Mouse (Mus musculus) MEL (cell line): ENCODE results near the gene Stag2. TPM values are rescaled to one million over a fixed set of nuclear protein-coding genes. Genes with fewer than 3 reads are reported as not detected.

Experiments
- DNase-seq: peaks from one replicate; pipeline ENCODE4 v3.0.0; 2011; ENCODE audit warnings: low read depth, low spot score
- H3K27ac ChIP-seq: 2 replicates; pipeline ENCODE4 v1.5.1; 2012; ENCODE audit warnings: low read depth, mild to moderate bottlenecking, control low read depth, low read length, moderate library complexity; ENCODE audit not compliant: control insufficient read depth
- H3K27me3 ChIP-seq, 2 experiments: fragments of 150-350 bp in 1 of 2; sonication (generic) in 1 of 2; 2 replicates each; pipeline ENCODE4 v1.6.1; 2012; ENCODE audit warnings: low read length in 2 of 2, mild to moderate bottlenecking in 2 of 2, improper control_type of control experiment in 1 of 2, moderate library complexity in 1 of 2; ENCODE audit not compliant: insufficient read depth in 2 of 2, control insufficient read depth in 1 of 2
- H3K36me3 ChIP-seq, 2 experiments: 2 replicates each; pipeline ENCODE4 v1.6.1; 2012 to 2014; ENCODE audit warnings: low read length in 2 of 2, improper control_type of control experiment in 1 of 2, inconsistent platforms in 1 of 2, mild to moderate bottlenecking in 1 of 2; ENCODE audit not compliant: insufficient read depth in 2 of 2, control insufficient read depth in 1 of 2
- H3K4me1 ChIP-seq, 2 experiments: fragments of 150-350 bp in 1 of 2; sonication (generic) in 1 of 2; 2 replicates each; pipeline ENCODE4 v1.6.1; 2012; ENCODE audit warnings: low read length in 2 of 2, improper control_type of control experiment in 1 of 2, mild to moderate bottlenecking in 1 of 2; ENCODE audit not compliant: insufficient read depth in 2 of 2, control insufficient read depth in 1 of 2
- H3K4me3 ChIP-seq, 2 experiments: fragments of 150-350 bp in 1 of 2; sonication (generic) in 1 of 2; 2 replicates each; pipeline ENCODE4 v1.5.1; 2012; ENCODE audit warnings: low read depth in 2 of 2, low read length in 2 of 2, mild to moderate bottlenecking in 2 of 2, moderate library complexity in 2 of 2, control low read depth in 1 of 2, improper control_type of control experiment in 1 of 2; ENCODE audit not compliant: control insufficient read depth in 1 of 2, insufficient read depth in 1 of 2
- H3K79me2 ChIP-seq: 2 replicates; pipeline ENCODE4 v1.6.1; 2012; ENCODE audit warnings: mild to moderate bottlenecking, low read length, moderate library complexity; ENCODE audit not compliant: control insufficient read depth, poor library complexity, insufficient read depth
- H3K9ac ChIP-seq: 2 replicates; pipeline ENCODE4 v1.6.1; 2012; ENCODE audit warnings: low read depth, mild to moderate bottlenecking, control low read depth, low read length, moderate library complexity; ENCODE audit not compliant: control insufficient read depth, poor library complexity, severe bottlenecking
- H3K9me3 ChIP-seq: fragments of 150-350 bp; sonication (generic); replicated peaks from 2 replicates; pipeline ENCODE4 v1.6.1; 2012; ENCODE audit warnings: mild to moderate bottlenecking, low read length, improper control_type of control experiment, moderate library complexity; ENCODE audit not compliant: insufficient read depth
- CHD1 ChIP-seq: IDR thresholded peaks from 2 replicates; pipeline ENCODE4 v1.6.1; 2012; ENCODE audit warnings: low read depth, mild to moderate bottlenecking, inconsistent platforms, low read length, improper control_type of control experiment
- CHD2 ChIP-seq: IDR thresholded peaks from 2 replicates; pipeline ENCODE4 v1.6.1; 2011; ENCODE audit warnings: low read length, improper control_type of control experiment
- E2F4 ChIP-seq: IDR thresholded peaks from 2 replicates; pipeline ENCODE4 v1.6.1; 2011; ENCODE audit warnings: low read depth, low read length, improper control_type of control experiment, borderline replicate concordance
- EP300 ChIP-seq, 2 experiments: IDR thresholded peaks; 2 replicates each; pipeline ENCODE4 v1.6.1; 2011; ENCODE audit warnings: improper control_type of control experiment in 2 of 2, low read length in 2 of 2, low read depth in 1 of 2, mild to moderate bottlenecking in 1 of 2
- ETS1 ChIP-seq: IDR thresholded peaks from 2 replicates; pipeline ENCODE4 v1.6.1; 2012; ENCODE audit warnings: low read depth, mild to moderate bottlenecking, inconsistent platforms, low read length, improper control_type of control experiment, moderate library complexity
- GABPA ChIP-seq: IDR thresholded peaks from 2 replicates; pipeline ENCODE4 v1.6.1; 2012; ENCODE audit warnings: low read depth, mild to moderate bottlenecking, inconsistent platforms, low read length, improper control_type of control experiment, moderate library complexity
- GATA1 ChIP-seq: IDR thresholded peaks from 2 replicates; pipeline ENCODE4 v1.6.1; 2011; ENCODE audit warnings: low read depth, low read length, improper control_type of control experiment
- HCFC1 ChIP-seq: IDR thresholded peaks from 2 replicates; pipeline ENCODE4 v1.6.1; 2012; ENCODE audit warnings: low read depth, mild to moderate bottlenecking, inconsistent platforms, low read length, improper control_type of control experiment, moderate library complexity
- JUND ChIP-seq: IDR thresholded peaks from 2 replicates; pipeline ENCODE4 v1.6.1; 2011; ENCODE audit warnings: low read depth, mild to moderate bottlenecking, improper control_type of control experiment, low read length
- MEF2A ChIP-seq: IDR thresholded peaks from 2 replicates; pipeline ENCODE4 v1.6.1; 2014; ENCODE audit warnings: low read depth, mild to moderate bottlenecking, inconsistent platforms, low read length, improper control_type of control experiment; ENCODE audit not compliant: poor library complexity, insufficient replicate concordance, severe bottlenecking; ENCODE audit errors: extremely low read depth
- MXI1 ChIP-seq: IDR thresholded peaks from 2 replicates; pipeline ENCODE4 v1.6.1; 2011; ENCODE audit warnings: mild to moderate bottlenecking, low read depth, low read length, improper control_type of control experiment
- MYC ChIP-seq: IDR thresholded peaks from 2 replicates; pipeline ENCODE4 v1.6.1; 2011; ENCODE audit warnings: low read depth, mild to moderate bottlenecking, low read length, improper control_type of control experiment, moderate library complexity
- NELFE ChIP-seq: IDR thresholded peaks from 2 replicates; pipeline ENCODE4 v1.6.1; 2011; ENCODE audit warnings: low read depth, low read length, improper control_type of control experiment
- POLR2AphosphoS2 ChIP-seq: IDR thresholded peaks from 2 replicates; pipeline ENCODE4 v1.6.1; 2011; ENCODE audit warnings: low read length, improper control_type of control experiment
- POLR2AphosphoS5 ChIP-seq: IDR thresholded peaks from 2 replicates; pipeline ENCODE4 v1.6.1; 2012; ENCODE audit warnings: low read depth, borderline replicate concordance, mild to moderate bottlenecking, inconsistent platforms, low read length, moderate library complexity, mixed read lengths
- RCOR1 ChIP-seq: IDR thresholded peaks from 2 replicates; pipeline ENCODE4 v1.6.1; 2012; ENCODE audit warnings: low read depth, mild to moderate bottlenecking, inconsistent platforms, low read length, improper control_type of control experiment
- SIN3A ChIP-seq: IDR thresholded peaks from 2 replicates; pipeline ENCODE4 v1.6.1; 2012; ENCODE audit warnings: low read length, improper control_type of control experiment, inconsistent platforms
- TAL1 ChIP-seq: IDR thresholded peaks from 2 replicates; pipeline ENCODE4 v1.6.1; 2012; ENCODE audit warnings: mild to moderate bottlenecking, inconsistent platforms, low read length, moderate library complexity, mixed read lengths
- TBP ChIP-seq: IDR thresholded peaks from 2 replicates; pipeline ENCODE4 v1.8.0; 2011; ENCODE audit warnings: low read depth, low read length, improper control_type of control experiment
- TCF12 ChIP-seq: IDR thresholded peaks from 2 replicates; pipeline ENCODE4 v1.6.1; 2014; ENCODE audit warnings: low read depth, mild to moderate bottlenecking, inconsistent platforms, low read length, improper control_type of control experiment, moderate library complexity
- UBTF ChIP-seq: IDR thresholded peaks from 2 replicates; pipeline ENCODE4 v1.6.1; 2012; ENCODE audit warnings: low read depth, mild to moderate bottlenecking, inconsistent platforms, low read length, improper control_type of control experiment, moderate library complexity, borderline replicate concordance; ENCODE audit not compliant: insufficient read depth
- USF1 ChIP-seq: IDR thresholded peaks from 2 replicates; pipeline ENCODE4 v1.6.1; 2014; ENCODE audit warnings: low read depth, mild to moderate bottlenecking, inconsistent platforms, low read length, improper control_type of control experiment, moderate library complexity
- USF2 ChIP-seq, 2 experiments: IDR thresholded peaks; 2 replicates each; pipeline ENCODE4 v1.6.1; 2011 to 2012; ENCODE audit warnings: improper control_type of control experiment in 2 of 2, low read length in 2 of 2, borderline replicate concordance in 1 of 2, inconsistent platforms in 1 of 2, low read depth in 1 of 2, mild to moderate bottlenecking in 1 of 2; ENCODE audit not compliant: insufficient read depth in 1 of 2
- ZKSCAN1 ChIP-seq: IDR thresholded peaks from 2 replicates; pipeline ENCODE4 v1.6.1; 2012; ENCODE audit warnings: low read depth, mild to moderate bottlenecking, inconsistent platforms, low read length, improper control_type of control experiment, moderate library complexity
- ZNF384 ChIP-seq: IDR thresholded peaks from 2 replicates; pipeline ENCODE4 v1.6.1; 2012; ENCODE audit warnings: low read depth, mild to moderate bottlenecking, inconsistent platforms, low read length, improper control_type of control experiment
- polyA plus RNA-seq, 2 experiments: library from polyadenylated mRNA; stranded (reverse) in 1 of 2; unstranded in 1 of 2; fragments of >175 nt in 1 of 2; fragments of >200 nt in 1 of 2; gene quantifications; 2 replicates each; pipeline versions ENCODE4 v1.2.1 to v1.2.4; 2012; ENCODE audit warnings: low replicate concordance in 2 of 2, low read depth in 1 of 2; ENCODE audit not compliant: insufficient read length in 2 of 2, insufficient read depth in 1 of 2, missing spikeins in 1 of 2
- total RNA-seq: library from RNA; depleted of rRNA; stranded (reverse); fragments of 300-350 nt; gene quantifications from 2 replicates; pipeline ENCODE4 v1.2.3, GENCODE M21; 2012

Stag2 gene
- total and polyA plus RNA-seq, 3 experiments = 18.0 to 22.9 TPM; not detected in 1

DNA sequence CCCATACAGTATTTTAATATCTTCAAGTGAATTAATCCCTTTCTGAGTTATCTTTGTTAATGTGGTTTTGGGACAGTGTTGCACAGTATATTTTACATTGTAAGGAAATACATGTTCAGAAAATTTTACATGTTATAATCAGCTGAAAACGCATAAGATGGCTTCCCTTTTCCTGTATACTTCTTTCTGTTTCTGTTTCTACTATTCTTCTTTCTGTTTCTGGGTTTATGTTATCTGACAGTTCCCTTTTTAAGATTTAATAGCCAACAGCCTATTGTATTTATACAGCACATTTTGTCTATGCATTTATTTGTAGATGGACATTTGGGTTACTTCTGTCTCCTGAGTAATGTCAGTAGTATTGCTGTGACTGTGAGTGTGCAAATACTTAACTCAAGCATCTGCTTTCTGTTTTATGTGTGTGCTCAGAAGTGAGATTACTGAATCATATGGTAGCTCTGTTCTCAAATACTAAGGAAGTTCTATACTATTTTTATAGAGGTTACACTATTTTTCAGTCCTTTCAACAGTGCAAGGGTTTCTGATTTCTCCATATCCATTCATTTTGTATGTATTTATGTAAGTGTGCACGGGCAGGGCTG is 39.8 kb downstream of the Stag2 start:
- TF ChIP-seq UBTF (no peak), ZNF384 (no peak), MXI1 (no peak), GABPA (no peak), TAL1 (no peak)
- Histone ChIP-seq H3K9me3 (no peaks in the 10 kb centered on the region), H3K27me3 (no peaks in the 10 kb centered on the region), H3K27ac (no peak overlapping the region), H3K36me3 (peaks cover 0 to 2% of the 10 kb centered on the region in 2 experiments; a peak in 1 of 4 replicates), H3K4me3 (no peak overlapping the region), H3K4me1 (no peaks in the 10 kb centered on the region), H3K79me2 (peaks cover 5% of the 10 kb centered on the region), H3K9ac (no peak overlapping the region)
- no peak for DNase-seq

DNA sequence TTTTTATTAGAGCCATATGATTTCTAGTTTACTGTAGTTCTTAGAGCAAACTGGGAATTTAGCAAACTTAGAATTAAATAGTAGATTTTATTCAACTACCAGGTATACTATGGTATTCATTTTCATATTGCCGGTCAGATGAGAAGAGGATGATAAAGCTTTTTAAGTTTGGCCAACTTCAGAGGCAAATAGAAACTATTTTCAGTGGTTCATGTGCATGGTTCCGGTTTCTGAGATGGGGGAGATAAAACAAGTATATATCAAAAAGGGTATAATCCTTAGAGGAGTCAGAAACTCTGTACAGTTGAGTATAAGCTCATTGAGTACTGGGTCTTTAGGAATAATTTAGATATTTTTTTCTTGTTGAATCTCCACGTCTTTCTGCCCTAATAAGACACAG is 45.5 kb downstream of the Stag2 start:
- Histone ChIP-seq H3K4me3 (no peak overlapping the region), H3K27me3 (no peaks in the 10 kb centered on the region), H3K9ac (no peak overlapping the region), H3K9me3 (no peaks in the 10 kb centered on the region), H3K36me3 (peaks cover 0 to 12% of the 10 kb centered on the region in 2 experiments; a peak in 3 of 4 replicates), H3K27ac (no peak overlapping the region), H3K4me1 (peaks cover 0 to 3% of the 10 kb centered on the region in 2 experiments; a peak in 2 of 4 replicates), H3K79me2 (peaks cover 26% of the 10 kb centered on the region)
- DNase-seq = peak; percentile 39
- no peak for TF ChIP-seq POLR2AphosphoS2
- TF ChIP-seq POLR2AphosphoS5 = no peak
- peak; percentile 74 for TF ChIP-seq GATA1

DNA sequence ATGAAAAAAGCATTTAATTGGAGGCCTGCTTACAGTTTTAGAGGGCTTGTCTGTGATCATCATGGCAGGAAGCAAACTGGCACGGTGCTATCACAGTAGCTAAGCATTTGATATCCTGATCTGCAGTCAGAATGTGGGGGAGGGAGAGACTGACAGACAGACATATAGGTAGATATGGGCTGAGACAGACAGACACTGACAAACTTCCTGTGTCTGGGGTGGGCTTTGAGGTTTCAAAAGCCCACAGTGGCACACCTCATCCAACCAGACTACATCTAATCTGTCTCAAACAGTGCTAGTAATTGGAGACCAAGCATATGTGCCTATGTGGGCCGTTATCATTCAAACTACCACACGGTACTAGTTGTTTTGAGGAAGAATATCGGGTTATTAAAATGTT is 53.4 kb downstream of the Stag2 start:
- peak; percentile 68 for DNase-seq
- H3K9me3 ChIP-seq = no peaks in the 10 kb centered on the region
- H3K9ac ChIP-seq = no peak overlapping the region
- H3K79me2 ChIP-seq = peaks cover 22% of the 10 kb centered on the region
- H3K4me3 ChIP-seq = no peak overlapping the region
- peaks cover 10 to 34% of the 10 kb centered on the region in 2 experiments for H3K36me3 ChIP-seq
- peaks cover 5% of the 10 kb centered on the region in 2 experiments; a peak in 2 of 4 replicates for H3K4me1 ChIP-seq
- H3K27me3 ChIP-seq = no peaks in the 10 kb centered on the region
- no peak overlapping the region for H3K27ac ChIP-seq
- no peak for TF ChIP-seq JUND
- no peak for TF ChIP-seq TBP
- TF ChIP-seq EP300 (IDR thresholded peaks at IDR 0.05; ENCODE audit: low read depth in 1 of 2, low read length in 2 of 2) = peak; percentile 70 to 75
- TF ChIP-seq TAL1 = peak; percentile 45
- TF ChIP-seq RCOR1 = peak; percentile 59
- TF ChIP-seq CHD2 = no peak
- TF ChIP-seq TCF12 = peak; percentile 57
- no peak for TF ChIP-seq ZKSCAN1
- TF ChIP-seq USF1 = no peak
- TF ChIP-seq CHD1 = no peak
- TF ChIP-seq UBTF = no peak
- TF ChIP-seq ETS1 = peak; percentile 75
- TF ChIP-seq MYC = no peak
- TF ChIP-seq USF2 (IDR thresholded peaks at IDR 0.05; ENCODE audit: borderline replicate concordance in 1 of 2, insufficient read depth in 1 of 2, low read depth in 1 of 2, low read length in 2 of 2) = no peak
- TF ChIP-seq E2F4 = no peak
- no peak for TF ChIP-seq HCFC1
- no peak for TF ChIP-seq NELFE
- peak; percentile 42; the same call in 1 of the 2 replicates for TF ChIP-seq MXI1
- peak; percentile 55 for TF ChIP-seq SIN3A
- no peak for TF ChIP-seq MEF2A
